Mouse (Mus musculus) cerebellum, postnatal 25 days (tissue): ENCODE measurements at regions not wholly inside any gene's neighbourhood (a gene's known extent, or its start where the extent isn't known, plus 50 kb on each side); places are given as distances from the start of the nearest gene placed in this dataset.

Source experiments
- DNase-seq, 2 experiments: peaks; one replicate each; pipeline ENCODE4 v3.0.0; 2021; ENCODE audit warnings: mixed read lengths in 2 of 2

DNA sequence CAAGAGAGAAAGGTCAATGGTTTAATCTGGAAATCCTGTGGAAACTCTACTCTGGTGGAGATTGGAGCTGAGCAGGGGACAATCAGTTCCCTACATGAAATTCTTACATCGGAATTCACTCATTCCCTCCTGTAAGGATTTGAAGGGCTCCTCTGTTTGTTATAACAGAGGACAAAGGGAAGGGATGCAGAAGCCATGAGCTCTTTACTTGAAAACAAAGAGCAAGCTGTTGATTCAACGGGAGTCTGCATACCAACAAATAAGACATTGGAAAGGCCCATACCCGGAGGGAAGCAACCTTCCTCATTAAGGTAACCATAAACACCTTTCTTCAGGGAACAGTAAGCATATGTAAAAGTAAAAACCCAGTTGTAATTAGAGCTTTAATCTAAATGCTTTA, 359.3 kb downstream of the Cenpc1 start:
- no peak for DNase-seq

DNA sequence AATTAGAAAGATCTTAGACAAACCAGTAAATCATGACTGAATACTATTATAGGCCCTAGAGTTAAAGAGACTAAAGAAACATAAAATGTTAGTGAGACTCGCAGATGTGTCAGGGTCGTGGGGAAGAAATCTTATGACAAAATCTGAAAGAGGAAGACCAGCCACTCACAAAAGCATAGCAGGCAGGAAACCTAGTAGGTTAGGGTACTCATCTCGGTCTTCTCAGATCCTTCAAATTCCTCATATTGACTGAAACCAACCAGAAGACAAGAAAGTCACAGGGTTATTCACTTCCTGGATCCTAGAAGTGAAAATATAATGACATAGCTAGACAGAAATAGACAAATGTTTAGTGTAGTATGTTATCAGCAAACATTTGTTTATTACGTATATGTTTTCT, 387.5 kb downstream of the Cenpc1 start:
- DNase-seq, result no peak

DNA sequence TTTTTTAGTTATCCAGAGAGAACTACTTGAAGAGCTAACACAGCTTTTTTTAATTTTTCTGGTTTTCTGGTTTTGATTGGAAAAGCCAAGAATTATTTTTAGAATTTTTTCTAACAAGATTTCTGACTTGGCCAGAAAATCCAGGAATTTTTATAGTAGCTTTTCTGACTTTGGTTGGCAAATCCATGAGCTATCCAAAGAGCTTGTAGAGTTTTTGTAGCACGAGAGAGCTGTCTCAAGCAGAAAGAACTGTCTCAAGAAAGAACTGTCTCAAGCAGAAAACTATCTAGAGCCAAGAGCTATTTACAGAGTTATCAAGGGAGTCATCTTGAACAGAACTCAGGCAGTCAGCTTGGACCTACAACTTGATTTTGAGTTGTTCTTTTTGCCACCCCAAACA, 394.3 kb downstream of the Cenpc1 start:
- no peak for DNase-seq

DNA sequence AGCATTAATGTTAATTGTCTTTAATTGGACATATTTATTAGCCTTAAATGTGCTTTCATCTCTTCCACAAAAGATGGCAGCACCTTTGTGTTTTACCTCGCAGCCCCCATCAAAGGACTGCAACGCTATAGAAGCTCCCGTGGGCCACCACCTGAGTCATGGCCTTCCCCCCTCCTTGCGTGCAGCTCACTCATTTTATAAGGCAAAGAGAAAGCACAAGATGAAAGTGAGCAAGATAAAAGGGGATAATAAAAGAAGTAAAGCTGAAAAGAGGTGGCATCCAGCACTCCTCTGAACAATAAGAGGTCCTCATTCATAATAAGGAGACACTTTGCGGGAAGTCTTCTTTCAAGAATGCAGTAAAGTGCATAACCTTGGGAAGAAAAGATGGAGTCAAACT, 403.9 kb downstream of the Cenpc1 start:
- no peak for DNase-seq

DNA sequence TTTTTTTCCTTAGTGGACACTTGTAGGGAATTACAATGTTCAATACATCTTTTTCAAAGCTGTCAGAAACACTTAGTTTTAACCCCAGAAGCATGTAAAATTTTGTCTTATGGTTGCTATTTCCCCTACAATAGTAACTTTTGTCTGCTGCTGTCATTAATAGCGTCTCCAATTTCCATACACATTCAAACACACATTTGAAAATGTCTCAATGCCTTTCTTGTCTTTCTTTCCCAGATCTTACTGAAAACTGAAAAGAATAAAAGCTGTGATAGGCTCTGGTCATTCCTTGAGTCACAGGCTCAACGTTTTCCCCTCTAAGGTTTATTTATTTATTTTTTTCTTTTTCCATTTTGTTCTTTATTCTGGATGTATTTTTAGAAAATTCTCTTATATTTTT, 444.3 kb downstream of the Cenpc1 start:
- DNase-seq, result no peak

DNA sequence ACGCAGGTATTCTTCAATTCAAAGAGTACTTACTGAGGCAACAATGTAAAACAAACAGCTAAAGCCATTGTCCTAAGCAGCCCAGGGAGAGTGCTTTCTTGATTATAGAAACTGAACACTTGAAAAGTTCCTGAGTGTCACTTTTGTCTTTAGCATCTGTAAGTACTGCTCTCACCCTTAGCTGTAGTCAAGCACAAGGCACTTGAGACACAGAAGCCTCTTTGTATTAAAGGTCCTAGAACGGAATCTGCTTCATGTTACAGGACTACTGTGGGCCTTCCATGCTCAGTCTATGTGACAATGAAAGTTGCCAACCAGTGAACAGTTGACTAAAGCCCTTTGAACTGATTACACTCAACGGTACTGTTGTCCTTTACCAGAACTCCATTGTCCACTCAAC, 450.6 kb downstream of the Cenpc1 start:
- no peak for DNase-seq

DNA sequence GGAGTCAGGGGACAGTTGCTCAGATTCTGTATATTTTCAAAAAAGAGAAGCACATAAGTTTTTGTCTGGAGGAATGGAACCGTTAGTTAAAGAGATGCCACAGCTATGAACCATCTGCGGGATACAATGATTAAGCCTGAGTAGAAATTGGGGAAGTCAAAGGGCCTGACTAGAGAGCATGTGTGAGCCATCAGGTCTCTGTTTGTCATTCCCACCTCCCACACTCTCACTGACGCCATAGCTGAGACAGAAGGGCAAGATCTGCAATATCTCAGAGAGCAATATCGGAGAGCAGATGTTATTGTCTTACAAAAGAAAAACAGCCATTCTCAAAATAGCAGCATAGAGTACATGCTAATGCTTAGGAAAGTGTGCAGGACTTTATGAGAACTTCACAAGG, 452.8 kb downstream of the Cenpc1 start:
- DNase-seq, result no peak

DNA sequence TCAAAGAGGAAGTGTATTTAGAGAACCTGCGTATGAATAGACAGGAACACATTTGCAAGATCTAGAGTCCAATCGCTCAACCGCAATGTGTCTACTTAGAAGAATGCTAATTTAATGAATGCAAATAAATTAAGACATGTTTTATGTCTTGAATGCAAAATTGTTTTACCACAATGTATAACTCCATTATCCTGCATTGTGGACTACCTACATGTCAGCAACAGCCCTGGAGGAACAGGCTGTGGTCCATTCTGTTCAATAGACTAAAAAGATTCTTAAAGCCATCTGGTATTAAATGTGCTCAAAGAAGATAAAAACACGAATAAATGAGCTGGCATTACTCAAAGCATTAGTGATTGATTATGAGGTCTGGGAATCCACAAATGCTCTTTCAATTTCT, 456.3 kb downstream of the Cenpc1 start:
- no peak for DNase-seq

DNA sequence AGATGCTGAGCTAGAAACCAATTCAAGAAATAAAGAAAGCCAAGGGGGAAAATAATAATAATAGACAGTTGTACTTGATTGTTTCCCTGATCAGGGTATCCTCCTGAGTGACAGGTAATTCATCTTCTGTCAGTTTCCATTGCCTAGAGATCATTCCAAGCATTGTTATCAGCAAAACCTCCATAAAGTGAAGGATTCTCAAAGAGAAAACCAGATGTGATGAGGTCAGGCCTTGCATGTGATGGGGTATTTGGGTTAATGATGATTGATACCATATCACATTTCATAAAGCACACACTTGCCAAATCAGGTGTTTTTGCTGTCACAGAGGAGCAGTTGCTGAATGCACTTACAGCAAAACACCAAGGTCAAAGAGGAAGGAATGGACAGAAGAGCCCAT, 467.2 kb downstream of the Cenpc1 start:
- no peak for DNase-seq

DNA sequence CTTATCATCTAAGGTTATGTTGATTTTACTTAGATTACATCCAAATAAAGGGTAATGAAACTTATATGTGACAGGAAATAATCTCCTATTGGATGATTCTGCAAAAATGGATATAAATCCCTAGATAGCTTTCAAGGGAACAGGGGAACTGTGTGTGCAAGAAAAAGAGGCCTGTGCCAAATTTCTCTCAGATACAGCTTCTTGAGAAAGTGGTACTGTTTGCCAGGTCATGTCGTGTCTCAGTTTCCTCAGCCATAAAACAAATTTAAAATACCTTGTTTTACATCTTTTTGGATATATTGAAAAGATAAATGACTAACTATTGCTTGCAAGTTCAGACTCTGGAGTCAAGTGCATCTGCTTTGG, 470.3 kb downstream of the Cenpc1 start:
- DNase-seq, result no peak

DNA sequence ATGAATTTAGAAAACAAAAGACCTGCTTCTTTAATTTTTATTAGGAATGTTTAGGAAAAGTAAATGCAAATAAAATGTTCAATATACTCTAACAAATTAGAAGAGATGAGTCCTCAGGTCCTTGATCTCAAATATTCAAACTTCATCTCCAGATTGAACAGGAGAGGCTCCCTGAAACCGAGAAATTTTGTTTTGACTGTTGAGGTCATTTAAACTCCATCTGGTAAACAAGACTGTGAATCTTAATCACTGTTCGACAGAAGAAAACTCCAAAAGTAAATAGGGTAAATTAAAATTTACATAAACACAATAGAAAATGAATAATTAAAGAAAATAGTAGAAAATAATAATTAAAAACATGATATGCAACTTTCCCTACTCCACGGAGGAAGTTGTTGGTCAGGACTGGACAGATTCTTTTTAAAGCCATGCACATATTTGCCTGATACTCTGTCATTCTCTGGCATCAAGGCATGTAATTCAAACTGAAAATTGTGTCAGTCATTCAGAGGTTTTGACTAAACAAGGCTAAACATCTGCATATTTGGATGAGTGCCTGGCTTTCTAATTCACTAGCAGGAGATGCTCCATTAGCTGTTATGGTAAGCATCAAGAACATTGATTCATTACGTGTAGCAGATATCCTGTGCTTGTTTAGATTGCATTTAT, 470.8 kb downstream of the Cenpc1 start:
- no peak for DNase-seq

DNA sequence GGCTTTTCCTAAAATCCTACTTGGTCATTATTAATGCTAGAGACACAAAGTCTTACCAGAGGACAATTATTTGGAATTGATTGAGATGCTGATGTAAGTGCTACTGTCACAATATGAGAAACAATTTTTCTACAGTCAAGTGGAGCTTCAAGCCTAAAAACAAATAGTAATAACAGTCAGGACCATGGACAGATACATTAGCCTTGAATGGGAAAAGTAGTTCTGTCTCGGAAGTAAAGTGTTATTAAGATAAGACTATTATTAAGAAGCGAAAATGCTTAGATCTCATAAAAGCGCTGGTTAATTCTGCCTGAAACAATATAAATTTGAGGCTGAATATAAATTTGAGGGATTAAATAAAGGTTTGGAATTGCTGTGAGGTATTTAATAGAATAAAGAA, 473.1 kb downstream of the Cenpc1 start:
- DNase-seq, result no peak

DNA sequence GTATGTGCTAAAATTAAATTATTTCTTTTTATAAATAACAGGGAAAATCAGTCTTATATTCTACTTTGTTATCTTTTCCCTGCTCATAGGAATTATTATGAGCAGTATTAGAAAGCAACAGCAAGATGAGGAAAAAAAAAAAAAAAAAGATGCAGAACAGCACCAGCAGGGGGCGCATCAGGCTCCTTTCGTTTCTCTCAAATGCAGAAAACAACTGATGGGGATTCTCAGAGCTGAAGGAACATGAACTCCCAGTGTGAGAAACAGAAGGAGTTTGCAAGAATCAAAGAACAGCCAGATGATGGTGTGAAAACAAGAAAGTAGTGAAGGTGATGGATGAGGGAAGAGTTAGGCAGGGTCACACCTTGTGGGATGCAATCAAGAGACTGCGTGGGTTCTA, 478.7 kb downstream of the Cenpc1 start:
- DNase-seq, result peak; percentile 42 to 75

DNA sequence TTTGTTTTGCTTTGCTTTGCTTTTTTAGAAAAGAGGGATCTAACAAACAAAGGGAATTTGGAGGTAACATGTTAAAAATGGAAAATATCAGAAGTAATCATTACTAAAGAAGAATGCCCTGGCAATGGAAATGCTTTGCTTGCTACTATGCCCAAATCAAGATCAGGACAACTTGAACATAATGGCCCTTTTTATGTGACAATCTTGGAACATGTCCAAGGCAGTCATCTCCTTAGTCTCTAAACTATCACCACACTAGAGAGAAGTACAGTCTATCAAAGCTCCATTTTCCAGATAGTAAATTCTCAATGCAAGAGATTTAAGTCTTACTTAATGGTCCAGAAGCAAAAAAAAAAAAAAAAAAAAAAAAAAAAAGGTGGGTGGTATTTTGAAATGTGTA, 492.9 kb downstream of the Cenpc1 start:
- no peak for DNase-seq

DNA sequence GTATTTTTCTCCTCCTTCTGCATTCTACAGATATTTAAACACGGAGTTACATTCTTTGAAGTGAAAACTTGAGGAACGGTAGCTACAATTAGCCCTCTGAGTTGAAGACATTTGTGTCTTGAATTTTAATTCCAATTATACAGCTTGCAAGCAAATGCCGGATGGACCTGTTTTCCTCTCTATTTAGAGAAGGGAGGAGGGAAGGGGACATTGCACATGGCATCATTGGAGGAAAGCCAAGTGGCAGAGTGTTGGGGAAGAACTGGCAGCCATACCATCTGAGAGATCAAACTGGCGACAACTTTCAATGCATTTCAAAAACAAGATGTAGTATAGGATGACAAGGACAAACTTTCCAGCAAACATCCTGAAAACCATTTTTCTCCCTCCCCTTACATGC, 493.4 kb downstream of the Cenpc1 start:
- peak; percentile 67 to 80 for DNase-seq

DNA sequence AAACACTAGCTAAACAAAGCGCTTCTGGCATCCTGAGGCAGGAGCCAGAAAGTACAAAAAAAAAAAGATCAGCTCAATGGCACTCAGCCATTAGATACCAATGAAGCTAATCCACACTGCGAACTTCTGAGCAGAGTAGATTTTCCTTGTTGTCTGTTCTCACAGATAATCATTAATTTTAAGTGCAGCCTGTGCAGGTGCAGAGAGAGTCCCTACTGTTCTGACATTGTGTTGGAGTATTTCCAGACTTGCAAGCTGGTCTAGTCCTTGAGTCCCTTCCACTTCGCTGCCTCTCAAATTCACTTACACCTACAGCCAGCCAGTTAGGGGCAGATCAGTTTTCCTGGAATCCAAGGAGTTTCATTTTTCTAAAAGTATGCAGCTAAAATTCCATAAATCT, 494.0 kb downstream of the Cenpc1 start:
- peak; percentile 62 to 70 for DNase-seq

DNA sequence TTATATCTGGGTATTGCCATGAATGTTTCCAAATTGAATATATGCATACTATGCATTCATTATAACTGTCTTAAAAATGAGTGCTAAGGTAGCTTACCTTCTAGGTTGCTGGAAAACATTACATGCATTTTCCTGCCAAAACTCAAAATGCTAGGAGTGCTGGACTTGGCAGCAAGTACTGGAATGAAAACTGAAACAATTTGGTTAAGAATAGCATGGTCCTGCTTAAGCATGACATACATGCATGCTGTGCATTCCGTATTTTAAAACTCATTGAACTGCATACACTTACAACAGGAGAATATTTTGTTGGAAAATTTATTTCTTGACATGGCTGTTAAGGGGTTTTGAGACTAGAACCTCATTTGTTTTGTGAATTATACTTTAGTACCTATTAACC, 529.1 kb downstream of the Cenpc1 start:
- peak in 1 of 2 experiments; percentile 7 for DNase-seq

DNA sequence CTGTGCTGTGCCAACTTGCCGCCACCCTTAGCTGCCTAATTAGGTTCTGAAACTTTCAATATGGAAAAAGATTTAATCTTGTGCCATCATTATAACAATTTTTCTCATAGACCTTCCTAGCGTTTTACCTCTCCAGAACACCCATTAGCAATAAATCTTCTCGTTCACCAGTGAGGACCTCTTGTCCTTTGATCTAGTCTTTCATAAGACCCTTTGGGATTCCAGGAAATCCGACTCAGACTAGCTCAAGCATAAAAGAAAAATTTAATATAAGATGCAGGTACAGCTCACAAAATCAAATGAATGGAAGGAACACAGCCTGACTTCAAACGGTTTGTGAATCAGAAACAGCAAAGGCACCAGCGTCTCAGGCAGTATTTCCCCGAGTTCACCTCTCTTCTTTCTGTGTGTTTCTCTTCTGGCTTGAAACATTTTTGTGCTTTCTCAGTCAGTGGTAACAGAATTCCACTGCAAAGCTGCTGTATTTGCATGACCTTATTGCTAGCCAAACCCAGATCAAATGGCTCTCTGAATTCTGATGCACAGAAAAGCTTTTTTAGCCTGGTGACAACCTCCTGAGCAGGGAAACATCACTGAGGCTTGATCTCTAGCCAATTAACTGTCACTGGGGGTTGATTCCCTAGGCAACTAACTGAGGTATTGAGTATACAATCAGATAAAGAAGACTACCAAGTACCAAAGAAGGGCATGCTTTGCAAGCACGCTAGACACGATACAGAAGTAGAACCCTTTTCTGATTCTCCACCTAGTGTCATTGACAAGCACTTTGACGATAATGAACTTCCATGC, 539.8 kb downstream of the Cenpc1 start:
- no peak for DNase-seq

DNA sequence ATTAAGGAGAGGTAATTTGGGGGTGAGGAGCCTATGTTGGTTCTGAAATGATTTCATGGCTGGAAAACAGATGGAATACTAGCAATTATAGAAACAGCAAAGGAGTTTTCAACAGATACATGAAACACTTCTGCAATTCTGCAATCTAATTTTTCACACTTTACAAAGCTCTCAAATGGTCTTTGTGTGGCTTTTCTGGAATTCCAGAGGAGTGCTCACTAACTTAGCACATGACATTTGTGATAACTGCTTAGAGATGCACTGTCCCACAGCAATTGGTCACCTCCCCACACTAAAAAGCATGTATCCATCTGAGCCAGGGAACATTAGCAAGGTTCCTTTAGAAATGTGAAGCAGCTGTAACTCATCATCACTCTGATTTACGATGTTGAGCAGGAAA, 560.1 kb downstream of the Cenpc1 start:
- no peak for DNase-seq

DNA sequence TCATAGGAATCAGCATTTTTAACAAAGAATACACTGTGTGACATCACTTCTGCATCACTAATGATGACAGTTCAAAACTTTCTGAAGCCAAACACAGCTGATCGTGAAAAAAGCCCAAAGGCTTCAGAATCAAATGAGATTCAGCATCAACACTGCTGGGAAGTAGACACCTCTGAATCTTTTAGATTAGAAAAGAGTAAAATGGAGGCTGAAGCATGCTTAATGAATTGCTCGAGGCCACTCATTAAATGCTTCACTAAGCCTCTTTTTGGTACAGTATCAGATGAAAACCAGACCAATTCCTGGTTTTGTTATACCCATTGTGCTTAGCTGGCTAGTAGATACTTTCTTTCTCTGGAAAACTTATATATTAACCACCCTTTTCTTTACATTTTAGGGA, 568.1 kb downstream of the Cenpc1 start:
- DNase-seq, result no peak

DNA sequence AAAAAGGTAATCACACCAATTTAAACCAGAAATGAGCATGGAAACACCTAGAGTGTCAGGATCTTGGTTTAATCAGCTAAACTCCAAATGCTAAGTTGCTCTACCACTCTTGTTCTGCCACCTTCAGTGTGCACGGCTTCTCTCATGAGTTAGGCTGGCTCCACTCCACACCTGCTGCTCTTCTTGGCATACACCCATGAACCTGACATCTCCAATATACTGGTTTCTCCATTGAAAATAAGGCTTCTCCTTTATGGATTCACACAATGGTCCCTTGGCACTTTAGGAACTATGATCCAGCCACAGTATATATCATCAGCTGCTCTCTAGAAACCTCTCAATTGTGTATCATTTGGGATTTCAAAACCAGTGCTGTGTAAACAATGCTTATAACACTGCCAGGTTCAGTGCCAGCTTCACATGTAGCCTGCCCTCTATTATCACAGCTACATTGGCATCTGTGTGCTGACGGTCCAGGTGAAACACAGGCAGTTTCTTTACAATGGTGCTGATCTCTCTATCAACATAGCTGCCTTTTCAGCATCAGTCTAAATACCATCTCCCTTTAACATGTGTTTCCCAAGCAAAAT, 579.6 kb downstream of the Cenpc1 start:
- peak; percentile 75 to 81 for DNase-seq

DNA sequence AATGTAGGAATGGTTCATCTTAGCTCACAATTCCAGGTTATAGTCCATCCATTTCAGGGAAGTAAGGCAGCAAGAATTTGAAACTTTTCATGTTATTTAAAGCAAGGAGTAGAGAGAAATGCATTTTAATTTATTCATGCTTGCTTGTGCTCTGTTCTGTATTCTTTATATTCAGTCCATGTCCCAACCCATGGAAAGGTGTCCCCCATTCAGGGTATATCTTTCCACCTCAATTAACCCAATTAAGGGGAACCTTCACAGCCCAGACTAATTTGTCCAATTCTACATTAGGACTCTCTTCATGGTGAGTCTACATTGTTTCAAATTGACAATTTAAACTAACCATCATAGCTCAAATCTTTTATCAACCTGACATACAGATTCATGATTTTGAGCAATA, 580.2 kb downstream of the Cenpc1 start:
- DNase-seq, result no peak

DNA sequence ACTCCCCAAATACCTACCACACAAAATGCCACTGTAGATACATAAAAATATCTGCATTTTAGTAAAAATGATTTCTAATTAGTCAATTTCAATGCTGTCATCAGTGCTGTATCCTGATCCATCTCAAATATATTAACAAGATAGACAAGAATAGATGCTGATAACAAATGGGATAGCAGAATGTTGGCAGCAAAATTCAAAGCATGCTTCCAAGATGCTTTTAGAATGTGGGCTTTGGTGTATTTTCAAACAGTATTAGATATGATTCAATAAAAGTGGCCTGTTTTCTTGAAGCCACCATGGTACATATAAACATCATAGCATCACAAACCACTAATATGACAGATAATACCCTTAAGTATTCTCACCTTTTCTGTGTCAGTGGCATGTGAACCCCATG, 597.6 kb downstream of the Cenpc1 start:
- DNase-seq, result no peak

DNA sequence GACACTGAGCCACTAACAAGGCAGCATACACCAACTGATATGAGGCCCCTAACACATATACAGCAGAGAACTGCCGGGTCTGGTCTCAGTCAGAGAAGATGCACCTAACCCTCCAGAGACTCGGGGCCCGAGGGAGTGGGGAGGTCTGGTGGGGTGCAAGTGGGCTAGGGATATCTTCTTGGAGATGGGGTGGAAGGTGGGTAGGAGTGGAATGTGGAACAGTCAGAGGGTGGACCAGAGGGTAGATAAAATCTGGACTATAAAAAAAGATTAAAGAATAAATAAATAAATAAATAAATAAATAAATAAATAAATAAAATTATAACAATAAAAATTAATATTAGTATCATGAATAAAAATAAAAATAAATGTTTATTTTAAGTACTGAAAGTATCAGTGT, 598.2 kb downstream of the Cenpc1 start:
- DNase-seq, result no peak
